Mouse (Mus musculus) cerebellum, adult 9-10 months (tissue): ENCODE results near the gene Erp27.
A peak's percentile ranks its signal among the peaks of the same experiment; 100 is the strongest.
"Not testable (repeated sequence)": the region's sequence is repeated elsewhere in the genome, so short reads cannot be mapped to it uniquely, and the experiment has no call there.

Source experiments
- DNase-seq: peaks from one replicate; pipeline ENCODE4 v3.0.0; 2022

Gene Erp27

GRCm38 (mm10) chr6:136903885-136904470, 18.0 kb downstream of the Erp27 start:
- no peak for DNase-seq

GRCm38 (mm10) chr6:136902527-136902926, 19.5 kb downstream of the Erp27 start:
- no peak for DNase-seq

GRCm38 (mm10) chr6:136901010-136901409, 21.0 kb downstream of the Erp27 start:
- DNase-seq = no peak

GRCm38 (mm10) chr6:136900369-136901009, 21.5 kb downstream of the Erp27 start:
- DNase-seq = no peak

- DNase-seq = no peak
Measured at GRCm38 (mm10) chr6:136898954-136899353, 23.0 kb downstream of the Erp27 start.

- DNase-seq = no peak
Measured at GRCm38 (mm10) chr6:136898222-136898621, 23.8 kb downstream of the Erp27 start.

- no peak for DNase-seq
Measured at GRCm38 (mm10) chr6:136897789-136898188, 24.2 kb downstream of the Erp27 start.

GRCm38 (mm10) chr6:136894532-136895339, 27.2 kb downstream of the Erp27 start:
- DNase-seq = no peak

GRCm38 (mm10) chr6:136892002-136892401, 30.0 kb downstream of the Erp27 start:
- DNase-seq = no peak

- no peak for DNase-seq
Measured at GRCm38 (mm10) chr6:136889554-136889953, 32.4 kb downstream of the Erp27 start.

- DNase-seq = no peak
Measured at GRCm38 (mm10) chr6:136889067-136889466, 32.9 kb downstream of the Erp27 start.

GRCm38 (mm10) chr6:136887854-136888253, 34.1 kb downstream of the Erp27 start:
- no peak for DNase-seq

- not testable (repeated sequence) for DNase-seq
Measured at GRCm38 (mm10) chr6:136884766-136885165, 37.2 kb downstream of the Erp27 start.

- DNase-seq = no peak
Measured at GRCm38 (mm10) chr6:136883961-136884360, 38.0 kb downstream of the Erp27 start.

GRCm38 (mm10) chr6:136883431-136883915, 38.5 kb downstream of the Erp27 start:
- no peak for DNase-seq

GRCm38 (mm10) chr6:136881678-136882077, 40.3 kb downstream of the Erp27 start:
- DNase-seq = no peak

GRCm38 (mm10) chr6:136875670-136876069, 46.3 kb downstream of the Erp27 start, which contains the start of gene Mgp:
TSS of gene Mgp (minus strand) at chr6:136875823.
- DNase-seq = no peak

- no peak for DNase-seq
Measured at GRCm38 (mm10) chr6:136874599-136874998, 47.4 kb downstream of the Erp27 start.

- no peak for DNase-seq
Measured at GRCm38 (mm10) chr6:136868921-136869320, 53.1 kb downstream of the Erp27 start.

- no peak for DNase-seq
Measured at GRCm38 (mm10) chr6:136866150-136866549, 55.8 kb downstream of the Erp27 start.

GRCm38 (mm10) chr6:136865360-136865759, 56.6 kb downstream of the Erp27 start:
- DNase-seq = no peak

- DNase-seq = peak; percentile 22
Measured at GRCm38 (mm10) chr6:136861020-136861419, 61.0 kb downstream of the Erp27 start.

GRCm38 (mm10) chr6:136858420-136858819, 63.6 kb downstream of the Erp27 start:
- no peak for DNase-seq

- no peak for DNase-seq
Measured at GRCm38 (mm10) chr6:136857873-136858260, 64.1 kb downstream of the Erp27 start.
